Mouse (Mus musculus) lung, postnatal 4 days (tissue): ENCODE data around the gene Rnf186.

Experiments used
- DNase-seq, 2 experiments: peaks; one replicate each; pipeline ENCODE4 v3.0.0; 2021

Gene Rnf186

GRCm38 (mm10) chr4:139014793-139015192, 47.9 kb downstream of the Rnf186 start:
- no peak for DNase-seq
